Mouse (Mus musculus) gastrocnemius, adult 18-20 months (tissue): ENCODE results near the gene Gm9602. TPM values are rescaled to one million over a fixed set of nuclear protein-coding genes. Genes with fewer than 3 reads are reported as not detected.
A peak's percentile ranks its signal among the peaks of the same experiment; 100 is the strongest.
"Not testable (repeated sequence)": the region's sequence is repeated elsewhere in the genome, so short reads cannot be mapped to it uniquely, and the experiment has no call there.

Experiments
- DNase-seq: peaks from one replicate; pipeline ENCODE4 v3.0.0; 2021; ENCODE audit warnings: low spot score
- long read RNA-seq, 2 experiments: library from polyadenylated mRNA; stranded (forward); transcript quantifications; one replicate each; pipeline ENCODE4 v2.0.0; 2021
- total RNA-seq, 2 experiments: library from RNA; stranded (reverse); gene quantifications; 2 replicates each; pipeline ENCODE4 v1.2.3; 2021

Gene Gm9602
- total RNA-seq, result not detected
- long read RNA-seq, experiment 1, result 0 reads
- long read RNA-seq, experiment 2, result 0 reads

- not testable (repeated sequence) for DNase-seq
Observed at GRCm38 (mm10) chr14:4776037-4776436, at the start of gene Gm9602. Gene Gm9602, plus strand, starts transcription at chr14:4776337.

- peak; percentile 1 for DNase-seq
Observed at GRCm38 (mm10) chr14:4806421-4806820, 30.3 kb downstream of the Gm9602 start.

GRCm38 (mm10) chr14:4821950-4822349 lies 45.8 kb downstream of the Gm9602 start:
- not testable (repeated sequence) for DNase-seq

Other genes starting within 250 kb of the Gm9602 start
- gene Gm3047, start 220.9 kb upstream of the Gm9602 start, total RNA-seq, result not detected
- not detected for gene Gm8159, start 144.0 kb upstream of the Gm9602 start, total RNA-seq
- not detected for gene Gm3239, start 112.1 kb upstream of the Gm9602 start, total RNA-seq
- gene Gm7876, start 67.1 kb upstream of the Gm9602 start, total RNA-seq, result not detected
- under 1 TPM in 1 of 2 experiments, not detected in 1; 0.12 TPM for gene Gm3252, start 49.6 kb upstream of the Gm9602 start, total RNA-seq
- not detected for gene Gm3269, start 61.8 kb downstream of the Gm9602 start, total RNA-seq
- not detected for gene Gm3264, start 79.2 kb downstream of the Gm9602 start, total RNA-seq
- gene Gm3278, start 116.1 kb downstream of the Gm9602 start, total RNA-seq, result not detected
- gene Gm8297, start 207.6 kb downstream of the Gm9602 start, total RNA-seq, result under 1 TPM in 1 of 2 experiments, not detected in 1; 0.50 TPM
- gene Gm3298, start 239.6 kb downstream of the Gm9602 start, total RNA-seq, result not detected